Mouse (Mus musculus): ENCODE results near the gene Mlip.

The Mlip gene

DNA sequence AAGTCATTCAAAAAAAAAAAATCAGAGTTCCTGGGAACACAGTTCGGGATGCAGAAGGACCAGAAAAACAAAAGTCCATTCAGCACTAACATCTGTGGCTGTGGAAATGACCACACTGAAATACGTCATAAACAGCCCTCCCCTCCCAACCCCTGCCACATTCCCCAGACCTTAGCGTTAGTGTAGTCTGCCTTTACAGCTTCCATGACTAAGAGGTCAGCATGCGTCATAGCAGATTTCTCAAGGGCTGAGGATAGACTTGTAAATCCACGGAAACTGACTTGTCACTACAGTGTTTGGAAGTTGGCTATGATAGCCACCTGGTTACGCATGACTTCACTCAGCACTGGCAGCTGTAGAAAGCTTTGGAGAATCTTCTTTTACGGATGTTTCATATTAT, 8.5 kb downstream of the Mlip start:
- DNase-seq: no peak

DNA sequence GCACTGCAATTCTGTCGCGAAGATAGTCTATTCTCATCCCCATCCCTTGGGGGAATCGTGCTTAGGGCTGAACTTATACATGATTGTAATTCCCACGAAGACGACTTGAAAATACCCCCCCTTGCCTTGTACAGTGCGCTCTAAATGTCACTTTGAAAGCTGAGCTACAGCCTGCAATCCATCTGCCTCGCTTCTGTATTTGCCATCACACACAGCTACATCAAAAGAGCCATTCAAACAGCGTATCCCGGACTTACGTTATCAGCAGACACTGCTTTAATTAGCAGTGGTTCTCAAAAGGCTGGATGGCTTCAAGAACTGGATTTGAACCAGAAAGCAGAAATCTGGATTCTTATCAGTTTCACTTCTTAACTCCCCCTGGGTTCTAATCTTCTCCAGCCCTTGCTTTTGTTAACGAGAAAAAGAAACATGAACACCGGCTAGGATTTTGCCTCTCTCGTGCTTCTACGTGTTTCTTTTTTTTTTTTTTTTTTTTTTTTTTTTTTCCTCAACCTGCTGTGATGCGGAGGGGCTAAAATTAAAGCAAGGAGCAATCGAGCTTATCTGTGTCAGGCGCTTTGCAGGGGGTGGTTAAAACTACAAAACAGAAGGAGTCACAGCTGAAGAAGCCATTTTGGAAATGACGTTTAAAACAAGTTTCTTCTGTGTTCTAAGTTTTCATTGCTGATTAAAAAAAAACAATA, 12.5 kb downstream of the Mlip start:
- DNase-seq: no peak

GRCm38 (mm10) chr9:77339571-77340148, 13.1 kb downstream of the Mlip start:
- DNase-seq: no peak

GRCm38 (mm10) chr9:77335370-77335769, 17.4 kb downstream of the Mlip start:
- DNase-seq: no peak

DNA sequence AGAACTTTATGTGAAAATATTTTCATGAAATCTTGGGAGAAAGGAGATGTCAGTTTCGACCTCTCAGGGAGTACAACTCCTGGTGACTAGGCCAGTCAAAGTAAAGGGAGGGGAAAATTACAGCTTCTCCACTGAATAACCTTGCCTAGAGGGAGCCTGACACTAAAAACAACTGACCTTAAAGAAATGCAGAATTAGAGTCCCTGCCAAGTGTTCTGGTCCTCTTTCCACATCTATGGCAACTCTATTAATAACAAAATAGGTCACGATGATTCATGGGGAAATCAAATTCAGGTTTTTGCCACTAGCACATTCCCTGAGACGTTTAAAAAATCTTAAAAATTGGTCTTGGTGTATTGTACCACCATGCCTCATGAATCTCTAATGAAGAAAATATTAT, 34.4 kb downstream of the Mlip start:
- DNase-seq: no peak

DNA sequence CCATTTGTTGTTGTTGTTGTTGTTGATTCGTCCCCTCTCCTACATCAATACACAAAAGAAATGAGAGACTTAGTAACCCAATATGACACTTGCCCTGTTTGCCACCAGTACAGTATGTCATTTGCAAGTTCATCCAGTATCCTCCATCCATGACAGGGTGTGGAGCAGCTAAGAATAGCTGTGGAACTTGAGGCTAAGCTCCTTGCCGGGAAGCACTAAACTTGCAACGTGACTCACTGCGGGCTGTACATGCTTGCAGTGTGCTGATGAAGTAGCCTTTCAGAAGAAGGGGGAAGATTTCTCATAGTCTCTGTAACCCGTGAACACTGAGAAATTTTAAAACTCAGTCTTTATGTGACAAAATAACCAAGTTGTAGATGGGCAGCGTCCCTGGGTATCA, 42.2 kb downstream of the Mlip start:
- no peak for DNase-seq

- DNase-seq: no peak
These were observed 47.4 kb downstream of the Mlip start for GRCm38 (mm10) chr9:77305417-77305816.

DNA sequence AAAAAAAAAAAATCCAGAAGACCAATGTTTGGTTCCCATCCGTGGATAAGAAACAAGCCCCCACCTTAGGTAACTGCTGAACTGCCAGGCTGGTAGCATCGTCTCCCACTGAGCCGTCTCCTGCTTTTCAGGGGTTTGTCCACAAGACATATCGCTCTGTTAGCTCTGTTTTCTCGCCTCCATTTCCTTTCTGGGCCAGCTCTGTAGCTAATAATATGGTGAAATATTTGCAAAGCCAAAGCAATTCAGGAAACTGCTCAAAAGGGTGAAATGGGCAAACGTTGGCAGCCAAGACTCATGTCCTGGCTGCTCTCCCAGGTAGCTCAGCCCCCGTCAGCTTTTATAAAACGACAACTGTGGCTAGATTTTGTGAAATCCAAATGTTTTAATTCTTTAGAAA, 50.4 kb downstream of the Mlip start:
- no peak for DNase-seq

- no peak for DNase-seq
These were observed 64.8 kb downstream of the Mlip start for GRCm38 (mm10) chr9:77287958-77288357.

GRCm38 (mm10) chr9:77279371-77279770, 73.4 kb downstream of the Mlip start:
- no peak for DNase-seq

GRCm38 (mm10) chr9:77278055-77278454, 74.7 kb downstream of the Mlip start:
- no peak for DNase-seq

- DNase-seq: no peak
These were observed 75.5 kb downstream of the Mlip start for GRCm38 (mm10) chr9:77277270-77277669.

DNA sequence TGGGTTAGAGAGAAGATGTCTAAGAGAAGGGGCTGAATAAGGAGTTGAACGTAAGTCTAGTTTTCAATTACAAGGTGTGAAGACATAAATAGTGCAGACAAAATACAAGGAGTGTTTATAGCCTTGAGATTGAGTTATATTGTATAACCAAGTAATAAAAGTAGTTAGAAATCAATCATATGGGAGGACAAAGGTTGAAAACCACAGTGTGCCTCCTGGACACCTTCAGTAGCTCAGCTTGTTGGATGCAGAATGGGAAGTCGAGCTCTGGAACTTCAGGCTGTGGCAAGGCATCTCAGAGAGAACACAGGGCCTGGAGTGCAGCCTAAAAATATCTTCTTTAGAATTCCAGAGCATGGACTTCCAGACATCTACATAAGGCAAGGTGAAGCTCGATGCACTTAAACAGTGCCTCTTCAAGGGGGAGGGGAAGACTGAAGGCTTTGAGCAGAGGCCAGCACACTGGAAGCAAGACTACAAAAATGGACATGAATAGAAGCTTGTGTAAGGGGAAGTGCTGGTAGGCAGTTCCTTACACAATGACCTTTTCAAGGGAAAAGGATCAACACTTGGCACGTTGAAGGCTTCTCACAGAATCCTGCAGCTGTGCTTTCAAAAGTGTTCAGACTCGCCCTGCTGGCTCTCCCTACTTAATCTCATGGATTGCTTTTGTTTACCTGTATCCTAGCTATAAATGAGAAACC, 76.2 kb downstream of the Mlip start:
- no peak for DNase-seq

- DNase-seq: no peak
These were observed 80.0 kb downstream of the Mlip start for GRCm38 (mm10) chr9:77272727-77273126.

DNA sequence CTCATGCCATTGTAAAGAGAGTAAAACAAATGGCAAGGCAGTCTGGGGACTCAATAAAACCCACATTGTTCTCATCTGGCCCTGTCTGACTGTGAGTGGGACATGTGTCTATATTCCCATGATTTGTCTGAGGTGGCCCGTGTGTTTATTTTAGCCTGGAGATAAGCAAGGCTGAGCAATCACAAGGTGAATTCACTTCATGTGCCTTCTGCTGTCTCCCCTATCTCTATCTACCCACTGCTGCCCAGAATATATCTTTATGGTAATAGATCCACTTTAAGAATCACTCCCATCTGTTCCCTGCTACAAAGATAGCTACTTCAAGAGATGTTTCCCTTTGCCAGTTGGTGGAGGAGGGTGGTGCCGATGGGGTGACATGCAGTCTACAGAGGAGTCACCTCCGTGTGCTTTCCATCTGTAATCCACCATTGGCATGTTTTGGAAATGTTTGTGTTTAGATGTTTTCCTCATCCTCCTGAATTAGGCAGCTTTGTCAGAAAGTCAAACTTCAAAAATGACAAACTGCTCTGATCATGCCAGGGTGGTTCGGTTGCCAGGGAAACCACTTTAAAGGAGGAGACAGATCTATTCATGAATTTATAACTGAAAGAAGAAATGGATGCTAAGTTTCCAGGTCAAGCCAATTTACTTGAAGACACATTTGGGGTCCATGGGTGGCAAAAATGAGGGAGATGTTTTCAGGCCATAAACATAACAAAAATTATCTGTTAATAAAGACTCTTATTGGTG, 87.3 kb downstream of the Mlip start:
- DNase-seq: no peak

DNA sequence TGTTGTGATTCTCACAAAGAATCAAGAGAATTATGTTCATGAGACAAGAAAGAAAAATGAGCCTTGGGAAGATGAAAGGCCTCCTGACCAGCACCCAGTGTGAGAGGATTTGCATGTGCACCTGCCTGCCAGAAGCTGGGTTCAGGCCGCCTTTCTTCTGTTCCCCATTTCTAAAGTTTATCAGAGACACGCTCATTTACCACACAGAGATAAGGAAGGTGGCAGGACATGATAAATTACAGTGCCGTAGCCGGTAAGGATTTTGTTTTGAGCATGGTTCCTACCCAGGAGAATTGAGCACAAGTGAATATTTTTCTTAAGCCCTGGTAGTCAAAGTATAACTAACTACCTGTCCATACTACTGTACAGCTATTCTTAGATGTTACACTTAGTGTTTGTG, 93.7 kb downstream of the Mlip start:
- no peak for DNase-seq

DNA sequence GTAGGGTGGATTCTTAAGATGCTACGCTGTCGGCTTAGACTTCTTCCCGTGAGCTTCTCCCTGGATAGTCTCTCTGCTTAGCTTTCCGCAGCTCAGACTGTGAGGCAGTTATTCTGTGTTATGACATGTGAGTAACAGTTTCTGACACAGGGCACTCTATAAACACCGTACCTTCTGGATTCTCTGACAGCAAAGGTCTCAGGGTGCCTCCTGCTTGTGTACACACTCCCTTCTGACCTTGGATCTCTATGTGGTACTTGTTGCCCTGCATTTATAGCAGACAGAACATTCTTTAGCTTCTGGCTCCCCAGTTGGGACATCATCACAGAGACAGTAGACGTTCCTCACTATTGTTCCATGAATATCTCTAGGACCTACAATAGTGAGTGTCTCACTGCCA, 94.5 kb downstream of the Mlip start:
- no peak for DNase-seq

- DNase-seq: no peak
These were observed 98.3 kb downstream of the Mlip start for GRCm38 (mm10) chr9:77254514-77254913.

GRCm38 (mm10) chr9:77252761-77253160, 100.0 kb downstream of the Mlip start:
- DNase-seq: no peak

- no peak for DNase-seq
These were observed 100.6 kb downstream of the Mlip start for GRCm38 (mm10) chr9:77252134-77252533.

- no peak for DNase-seq
These were observed 101.2 kb downstream of the Mlip start for GRCm38 (mm10) chr9:77251511-77252112.

DNA sequence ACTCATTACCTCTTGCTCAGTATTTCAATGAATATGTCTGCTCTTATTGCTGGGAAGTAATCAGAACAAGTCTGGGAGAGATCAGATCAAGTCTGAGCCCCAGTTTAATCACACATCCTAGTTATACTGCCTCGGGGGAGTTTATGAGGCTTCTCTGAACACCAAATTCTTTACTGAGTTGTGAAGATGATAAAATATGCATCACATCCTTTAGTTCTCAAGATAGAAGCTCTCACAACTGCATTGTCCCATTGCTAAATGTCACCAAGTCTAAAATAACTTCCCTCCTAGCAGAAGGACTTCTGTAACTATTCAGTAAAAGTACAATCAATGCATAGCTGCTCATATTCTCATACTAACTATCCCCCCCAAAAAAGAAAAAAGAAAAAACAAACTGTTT, 154.5 kb downstream of the Mlip start:
- DNase-seq: no peak

- no peak for DNase-seq
These were observed 173.3 kb downstream of the Mlip start for GRCm38 (mm10) chr9:77179486-77179885.
